Mouse (Mus musculus): Measurements from ENCODE around the gene Cd300lb. TPM values are rescaled to one million over a fixed set of nuclear protein-coding genes. Genes with fewer than 3 reads are reported as not detected.

The Cd300lb gene
- polyA plus RNA-seq, 1 experiment from 2014 or later, result 0.36 TPM

GRCm38 (mm10) chr11:114873022-114873817 is 61.0 kb downstream of the Cd300lb start:
- ATAC-seq (replicated peaks; ENCODE audit: low FRiP score, low read depth) (no peak; the same call in 1 of the 2 replicates), DNase-seq (ENCODE audit: low spot score) (peak; percentile 35)
- peaks cover 20% of the 10 kb centered on the region; the same call in 1 of the 2 replicates for H3K36me3 ChIP-seq (ENCODE audit: insufficient read depth, low read length)
- H3K4me3 ChIP-seq (replicated peaks; ENCODE audit: low read depth, low read length), result no peak overlapping the region
- 0 out of 2 replicates have a peak overlapping the region, but pooled peaks have one; percentile 23 for H3K9ac ChIP-seq (ENCODE audit: low read depth, low read length)
- TF ChIP-seq CTCF (IDR thresholded peaks at IDR 0.05; ENCODE audit: low read depth), result no peak
- no peak overlapping the region for H3K4me2 ChIP-seq (ENCODE audit: low read length)
- no peaks in the 10 kb centered on the region for H3K9me3 ChIP-seq (replicated peaks; ENCODE audit: low read length)
- H3K27me3 ChIP-seq (ENCODE audit: insufficient read depth, low read length), result no peaks in the 10 kb centered on the region
- WGBS, result 16% methylated on average over 6 of the region's 6 CpGs
- H3K4me1 ChIP-seq (replicated peaks; ENCODE audit: insufficient read depth, low read length), result peaks cover 44% of the 10 kb centered on the region
- H3K27ac ChIP-seq, result peak overlapping the region; percentile 85

Other genes with a start within 250 kb of the Cd300lb start
- gene Dnaic2, start 207.0 kb downstream of the Cd300lb start, polyA plus RNA-seq (2015; fragmentation: Nextera tagmentation; extraction: Ambion mirVana), result 0.32 and 0.43 TPM in 2 replicates
- gene Kif19a, start 169.0 kb downstream of the Cd300lb start, polyA plus RNA-seq (2015; fragmentation: Nextera tagmentation; extraction: Ambion mirVana), result 0.06 and 0.11 TPM in 2 replicates
- gene Btbd17, start 138.4 kb downstream of the Cd300lb start, polyA plus RNA-seq (2015; fragmentation: Nextera tagmentation; extraction: Ambion mirVana), result 0.78 and 0.96 TPM in 2 replicates
- gene Gpr142, start 135.5 kb downstream of the Cd300lb start, polyA plus RNA-seq (2015; fragmentation: Nextera tagmentation; extraction: Ambion mirVana), result 0.13 TPM in 1 of 2 replicates, not detected in the other
- 118 and 131 TPM in 2 replicates for gene Gprc5c, start 83.2 kb downstream of the Cd300lb start, polyA plus RNA-seq (2015; fragmentation: Nextera tagmentation; extraction: Ambion mirVana)
- 1.5 and 1.7 TPM in 2 replicates for gene Cd300a, start 44.3 kb downstream of the Cd300lb start, polyA plus RNA-seq (2015; fragmentation: Nextera tagmentation; extraction: Ambion mirVana)
- not detected in 2 replicates for gene Cd300c, start 34.8 kb upstream of the Cd300lb start, polyA plus RNA-seq (2015; fragmentation: Nextera tagmentation; extraction: Ambion mirVana)
- 0.22 and 0.23 TPM in 2 replicates for gene Cd300ld, start 55.5 kb upstream of the Cd300lb start, polyA plus RNA-seq (2015; fragmentation: Nextera tagmentation; extraction: Ambion mirVana)
- gene Cd300c2, start 67.5 kb upstream of the Cd300lb start, polyA plus RNA-seq (2015; fragmentation: Nextera tagmentation; extraction: Ambion mirVana), result 3.6 and 3.7 TPM in 2 replicates
- 0.52 TPM in 1 of 2 replicates, not detected in the other for gene Cd300ld2, start 81.8 kb upstream of the Cd300lb start, polyA plus RNA-seq (2015; fragmentation: Nextera tagmentation; extraction: Ambion mirVana)
- not detected in 2 replicates for gene Cd300ld4, start 92.6 kb upstream of the Cd300lb start, polyA plus RNA-seq (2015; fragmentation: Nextera tagmentation; extraction: Ambion mirVana)
- not detected in 2 replicates for gene Cd300ld5, start 103.4 kb upstream of the Cd300lb start, polyA plus RNA-seq (2015; fragmentation: Nextera tagmentation; extraction: Ambion mirVana)
- gene Cd300ld3, start 114.0 kb upstream of the Cd300lb start, polyA plus RNA-seq (2015; fragmentation: Nextera tagmentation; extraction: Ambion mirVana), result not detected in 2 replicates
- not detected in 2 replicates for gene Cd300e, start 127.8 kb upstream of the Cd300lb start, polyA plus RNA-seq (2015; fragmentation: Nextera tagmentation; extraction: Ambion mirVana)
- gene Rab37, start 157.0 kb upstream of the Cd300lb start, polyA plus RNA-seq (2015; fragmentation: Nextera tagmentation; extraction: Ambion mirVana), result 1.8 and 2.2 TPM in 2 replicates
- 0.33 TPM in 2 replicates for gene Cd300lf, start 199.6 kb upstream of the Cd300lb start, polyA plus RNA-seq (2015; fragmentation: Nextera tagmentation; extraction: Ambion mirVana)
- 163 and 172 TPM in 2 replicates for gene Slc9a3r1, start 229.0 kb upstream of the Cd300lb start, polyA plus RNA-seq (2015; fragmentation: Nextera tagmentation; extraction: Ambion mirVana)

Data from kidney, postnatal 0 days (tissue).